15 mouse cellular contexts compared by ENCODE assay signal in genomic region chr17:71118607-71119006, GRCm38 (mm10).
DNase-seq lines count a peak whose midpoint lies in the region; ATAC-seq and TF ChIP-seq lines count a peak whose summit lies in the region.
"Had no signal": no experiment of that assay in that cellular context is flagged by ENCODE, and none has a peak within 500 bp of the region (broad histone marks: within the 10 kb centered on the region; RNA-seq: fewer than 3 reads in every experiment).

No protein-coding gene starts in this region.

- H3K27ac ChIP-seq in liver, embryonic 15.5 days (replicated peaks): 0 out of 2 replicates have a peak overlapping the region, but pooled peaks have one; percentile 0
- H3K27ac ChIP-seq in liver, postnatal 0 days (ENCODE audit: low read depth): no peak overlapping the region
- H3K27ac ChIP-seq: hindbrain, embryonic 10.5 days; limb, embryonic 13.5 days had no signal

- no peak for TF ChIP-seq CTCF in liver, postnatal 0 days (IDR thresholded peaks at IDR 0.05; ENCODE audit: low read depth)

- H3K27me3 ChIP-seq in liver, embryonic 15.5 days: no peaks in the 10 kb centered on the region
- no peaks in the 10 kb centered on the region for H3K27me3 ChIP-seq in liver, postnatal 0 days (ENCODE audit: insufficient read depth, low read length)
- H3K27me3 ChIP-seq: limb, embryonic 13.5 days had no signal

- no peaks in the 10 kb centered on the region for H3K9me3 ChIP-seq in liver, embryonic 15.5 days (replicated peaks)
- no peaks in the 10 kb centered on the region for H3K9me3 ChIP-seq in liver, postnatal 0 days (ENCODE audit: low read length)
- H3K9me3 ChIP-seq: hindbrain, embryonic 10.5 days; limb, embryonic 13.5 days had no signal

- H3K4me1 ChIP-seq in liver, embryonic 15.5 days (replicated peaks): peaks cover 6% of the 10 kb centered on the region
- no peaks in the 10 kb centered on the region; the same call in 1 of the 2 replicates for H3K4me1 ChIP-seq in liver, postnatal 0 days (ENCODE audit: insufficient read depth)

- no peak overlapping the region for H3K9ac ChIP-seq in liver, embryonic 15.5 days
- H3K9ac ChIP-seq in liver, postnatal 0 days (replicated peaks): no peak overlapping the region
- H3K9ac ChIP-seq: limb, embryonic 13.5 days had no signal

- no peak for TF ChIP-seq EP300 in liver, postnatal 0 days (IDR thresholded peaks at IDR 0.05; ENCODE audit: low read depth)

- H3K4me2 ChIP-seq in liver, embryonic 15.5 days: no peak overlapping the region
- H3K4me2 ChIP-seq in liver, postnatal 0 days (ENCODE audit: low read depth, low read length): no peak overlapping the region
- H3K4me2 ChIP-seq: limb, embryonic 13.5 days had no signal

- no peak overlapping the region for H3K4me3 ChIP-seq in liver, embryonic 15.5 days (replicated peaks)
- H3K4me3 ChIP-seq in liver, postnatal 0 days (ENCODE audit: low read depth, low read length): no peak overlapping the region
- H3K4me3 ChIP-seq: hindbrain, embryonic 10.5 days; limb, embryonic 13.5 days had no signal

- no peaks in the 10 kb centered on the region for H3K36me3 ChIP-seq in liver, embryonic 15.5 days (replicated peaks)
- H3K36me3 ChIP-seq in liver, postnatal 0 days (replicated peaks; ENCODE audit: insufficient read depth, low read length): no peaks in the 10 kb centered on the region
- H3K36me3 ChIP-seq: hindbrain, embryonic 10.5 days; limb, embryonic 13.5 days had no signal

- no peak for ATAC-seq in liver, embryonic 15.5 days (ENCODE audit: insufficient read depth)
- ATAC-seq in liver, postnatal 0 days: no peak
- ATAC-seq: forebrain, embryonic 14.5 days; intestine, postnatal 0 days had no signal

- 48% methylated on average over 4 of the region's 4 CpGs for WGBS in liver, embryonic 15.5 days (ENCODE audit: insufficient replicate concordance)
- 62% methylated on average over 4 of the region's 4 CpGs for WGBS in liver, postnatal 0 days (ENCODE audit: insufficient replicate concordance)

- no peak for DNase-seq in liver, postnatal 0 days
- peak; percentile 87 for DNase-seq in ZHBTc4 (ENCODE audit: low read depth, low spot score)
- peak; percentile 29 for DNase-seq in naive thymus-derived CD4-positive, alpha-beta T cell, adult 2 months (ENCODE audit: low read depth)
- DNase-seq in cerebellum, adult 11 months: no peak
- no peak for DNase-seq in ovary, adult 18-20 months (ENCODE audit: low spot score)
- no peak for DNase-seq in left cerebral cortex, adult 8-10 months (ENCODE audit: low spot score in 2 of 2)
- DNase-seq: cerebellum, adult 9-10 months; embryo, embryonic 11 days; kidney, postnatal 36 days; lung, adult 18-20 months had no signal

Comparison
In these comparisons a context has a peak if more than half of its experiments do, and no peak if none do; other contexts are left out.
1. DNase-seq: peak in ZHBTc4 (single experiment) and naive thymus-derived CD4-positive, alpha-beta T cell, adult 2 months (single experiment); none in liver, postnatal 0 days (single experiment), cerebellum, adult 11 months (single experiment), ovary, adult 18-20 months (single experiment) and left cerebral cortex, adult 8-10 months (0 of 2).